Mouse (Mus musculus): ENCODE results near the gene Myl10.

DNA sequence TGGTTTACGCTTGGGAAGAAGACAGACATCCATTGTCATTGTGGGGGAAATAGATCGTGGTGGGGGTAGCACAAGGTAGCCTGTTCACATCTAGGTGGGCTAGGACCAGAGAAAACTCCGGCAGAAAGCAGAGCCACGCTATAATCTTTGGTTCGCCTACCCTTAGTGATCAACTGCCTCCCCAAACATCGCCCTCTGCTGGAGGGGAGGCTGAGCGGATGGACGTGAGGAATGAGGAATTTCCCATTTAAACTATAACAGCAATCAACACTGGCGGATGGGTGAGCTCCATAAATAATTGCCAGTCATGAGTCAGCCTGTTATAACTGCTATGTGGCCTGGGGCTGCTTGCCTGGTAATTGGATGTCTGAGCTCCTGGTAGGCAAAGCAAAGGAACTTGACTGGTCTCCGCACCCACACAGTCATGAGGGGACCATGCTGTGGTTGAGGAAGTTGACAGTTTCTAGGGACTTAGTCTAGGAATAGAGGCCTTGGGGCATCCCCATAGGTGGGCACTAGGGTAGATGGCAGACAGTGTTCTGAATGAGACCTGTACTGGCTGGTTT lies 36.0 kb upstream of the Myl10 start:
- TF ChIP-seq CTCF (conservative IDR thresholded peaks at IDR 0.05 in 1 of 2, IDR thresholded peaks at IDR 0.05 in 1 of 2; ENCODE audit: low read depth in 2 of 2, low read length in 2 of 2): peak; percentile 16 to 58; a peak in 3 of 4 replicates
- no peak for TF ChIP-seq MYC (IDR thresholded peaks at IDR 0.05; ENCODE audit: low read depth, low read length)
- no peak for TF ChIP-seq EP300 (IDR thresholded peaks at IDR 0.05; ENCODE audit: low read length)
- TF ChIP-seq USF1 (IDR thresholded peaks at IDR 0.05; ENCODE audit: low read depth, low read length): no peak
- no peak for TF ChIP-seq UBTF (IDR thresholded peaks at IDR 0.05; ENCODE audit: low read depth, low read length)
- no peak for TF ChIP-seq CHD2 (IDR thresholded peaks at IDR 0.05; ENCODE audit: low read length)
- no peak for TF ChIP-seq HCFC1 (IDR thresholded peaks at IDR 0.05; ENCODE audit: low read depth, low read length)
- no peak for TF ChIP-seq MAX (IDR thresholded peaks at IDR 0.05; ENCODE audit: low read length)
- TF ChIP-seq ETS1 (conservative IDR thresholded peaks at IDR 0.05; ENCODE audit: low read depth, low read length): no peak
- TF ChIP-seq ZNF384 (IDR thresholded peaks at IDR 0.05; ENCODE audit: low read depth, low read length): no peak
